Mouse (Mus musculus) lung, postnatal 0 days (tissue): ENCODE measurements around the gene Acap2.

ENCODE experiments used
- CTCF ChIP-seq: IDR thresholded peaks from 2 replicates; pipeline ENCODE4 v1.5.1; 2016; ENCODE audit warnings: antibody characterized with exemption, mild to moderate bottlenecking
- EP300 ChIP-seq: IDR thresholded peaks from 2 replicates; pipeline ENCODE4 v1.6.1; 2016; ENCODE audit warnings: antibody characterized with exemption, mild to moderate bottlenecking, control low read depth

DNA sequence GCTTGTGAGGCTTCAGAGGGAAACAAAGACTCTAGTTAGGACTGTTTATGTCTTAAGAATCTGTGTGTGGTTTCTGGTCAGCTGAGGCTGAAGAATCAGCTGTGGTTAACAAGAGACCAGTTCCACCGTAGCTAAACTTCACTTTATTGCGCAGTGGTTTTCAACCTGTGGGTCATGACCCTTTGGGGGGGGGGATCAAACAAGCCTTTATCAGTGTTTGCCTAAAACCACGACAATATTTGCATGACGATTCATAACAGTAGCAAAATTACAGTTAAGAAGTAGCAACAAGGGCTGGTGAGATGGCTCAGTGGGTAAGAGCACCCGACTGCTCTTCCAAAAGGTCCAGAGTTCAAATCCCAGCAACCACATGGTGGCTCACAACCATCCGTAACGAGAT, 4.7 kb upstream of the Acap2 start:
- TF ChIP-seq EP300 (no peak), CTCF (no peak)
